Mouse (Mus musculus): ENCODE data around the gene Nlrc5. TPM values are rescaled to one million over a fixed set of nuclear protein-coding genes. Genes with fewer than 3 reads are reported as not detected.

The Nlrc5 gene
- total and polyA plus RNA-seq, 3 experiments, result 0.03 TPM; not detected in 2

GRCm38 (mm10) chr8:94575148-94575547 lies 141.0 kb downstream of the Nlrc5 start:
- H3K27me3 ChIP-seq (ENCODE audit: control insufficient read depth in 1 of 2, insufficient read depth in 2 of 2, low read length in 2 of 2), result no peaks in the 10 kb centered on the region
- H3K9ac ChIP-seq (ENCODE audit: control insufficient read depth, low read depth, low read length, poor library complexity, severe bottlenecking), result no peak overlapping the region
- no peak overlapping the region for H3K4me3 ChIP-seq (ENCODE audit: control insufficient read depth in 1 of 2, insufficient read depth in 1 of 2, low read depth in 2 of 2, low read length in 2 of 2)
- TF ChIP-seq ZNF384 (IDR thresholded peaks at IDR 0.05; ENCODE audit: low read depth, low read length) (no peak), CHD2 (IDR thresholded peaks at IDR 0.05; ENCODE audit: low read length) (no peak), JUND (IDR thresholded peaks at IDR 0.05; ENCODE audit: low read depth, low read length) (no peak), GATA1 (IDR thresholded peaks at IDR 0.05; ENCODE audit: low read depth, low read length) (no peak), NRF1 (IDR thresholded peaks at IDR 0.05; ENCODE audit: insufficient read depth, low read depth, low read length, poor library complexity, severe bottlenecking) (no peak), CHD1 (IDR thresholded peaks at IDR 0.05; ENCODE audit: low read depth, low read length) (no peak)
- no peak overlapping the region for H3K27ac ChIP-seq (ENCODE audit: control insufficient read depth, low read depth, low read length)
- H3K9me3 ChIP-seq (replicated peaks; ENCODE audit: insufficient read depth, low read length), result no peaks in the 10 kb centered on the region
- DNase-seq (ENCODE audit: low read depth, low spot score), result no peak
- no peaks in the 10 kb centered on the region for H3K4me1 ChIP-seq (ENCODE audit: control insufficient read depth in 1 of 2, insufficient read depth in 2 of 2, low read length in 2 of 2)
- no peaks in the 10 kb centered on the region for H3K79me2 ChIP-seq (ENCODE audit: control insufficient read depth, insufficient read depth, low read length, poor library complexity)
- peaks cover 0 to 8% of the 10 kb centered on the region in 2 experiments; a peak in 2 of 4 replicates for H3K36me3 ChIP-seq (ENCODE audit: control insufficient read depth in 1 of 2, insufficient read depth in 2 of 2, low read length in 2 of 2)

Other genes with a start within 250 kb of the Nlrc5 start
- 71.6 and 75.5 TPM in 2 replicates for gene Nup93, start 219.8 kb upstream of the Nlrc5 start, total RNA-seq (2012; rRNA removed)
- 100 to 1,000 TPM; 110 to 292 TPM for gene Nup93, start 219.8 kb upstream of the Nlrc5 start, polyA plus RNA-seq (2012; ENCODE audit: insufficient read depth in 1 of 2, insufficient read length in 2 of 2, low read depth in 1 of 2, low replicate concordance in 2 of 2, missing spikeins in 1 of 2)
- gene Slc12a3, start 105.2 kb upstream of the Nlrc5 start, total RNA-seq (2012; rRNA removed), result not detected in 2 replicates
- not detected for gene Slc12a3, start 105.2 kb upstream of the Nlrc5 start, polyA plus RNA-seq (2012; ENCODE audit: insufficient read depth in 1 of 2, insufficient read length in 2 of 2, low read depth in 1 of 2, low replicate concordance in 2 of 2, missing spikeins in 1 of 2)
- gene Herpud1, start 47.9 kb upstream of the Nlrc5 start, total RNA-seq (2012; rRNA removed), result 66.9 and 90.6 TPM in 2 replicates
- gene Herpud1, start 47.9 kb upstream of the Nlrc5 start, polyA plus RNA-seq (2012; ENCODE audit: insufficient read depth in 1 of 2, insufficient read length in 2 of 2, low read depth in 1 of 2, low replicate concordance in 2 of 2, missing spikeins in 1 of 2), result 10 to 100 TPM in 1 of 2 experiments, not detected in 1; 66.1 TPM
- gene Cpne2, start 98.6 kb downstream of the Nlrc5 start, total RNA-seq (2012; rRNA removed), result 15.7 and 19.1 TPM in 2 replicates
- gene Cpne2, start 98.6 kb downstream of the Nlrc5 start, polyA plus RNA-seq (2012; ENCODE audit: insufficient read depth in 1 of 2, insufficient read length in 2 of 2, low read depth in 1 of 2, low replicate concordance in 2 of 2, missing spikeins in 1 of 2), result 10 to 100 TPM in 1 of 2 experiments, not detected in 1; 29.7 TPM
- gene Rspry1, start 167.6 kb downstream of the Nlrc5 start, total RNA-seq (2012; rRNA removed), result 32.2 and 34.1 TPM in 2 replicates
- gene Rspry1, start 167.6 kb downstream of the Nlrc5 start, polyA plus RNA-seq (2012; ENCODE audit: insufficient read depth in 1 of 2, insufficient read length in 2 of 2, low read depth in 1 of 2, low replicate concordance in 2 of 2, missing spikeins in 1 of 2), result 10 to 100 TPM in 1 of 2 experiments, not detected in 1; 24.5 TPM
- 43.3 and 46.3 TPM in 2 replicates for gene Fam192a, start 167.6 kb downstream of the Nlrc5 start, total RNA-seq (2012; rRNA removed)
- gene Fam192a, start 167.6 kb downstream of the Nlrc5 start, polyA plus RNA-seq (2012; ENCODE audit: insufficient read depth in 1 of 2, insufficient read length in 2 of 2, low read depth in 1 of 2, low replicate concordance in 2 of 2, missing spikeins in 1 of 2), result 10 to 100 TPM in 1 of 2 experiments, not detected in 1; 88.1 TPM
- 43.8 and 46.7 TPM in 2 replicates for gene Arl2bp, start 232.2 kb downstream of the Nlrc5 start, total RNA-seq (2012; rRNA removed)
- 100 to 1,000 TPM in 1 of 2 experiments, 10 to 100 TPM in 1; 96.1 to 515 TPM for gene Arl2bp, start 232.2 kb downstream of the Nlrc5 start, polyA plus RNA-seq (2012; ENCODE audit: insufficient read depth in 1 of 2, insufficient read length in 2 of 2, low read depth in 1 of 2, low replicate concordance in 2 of 2, missing spikeins in 1 of 2)